Mouse (Mus musculus): ENCODE measurements at regions not wholly inside any gene's neighbourhood (a gene's known extent, or its start where the extent isn't known, plus 50 kb on each side); places are given as distances from the start of the nearest gene placed in this dataset.

DNA sequence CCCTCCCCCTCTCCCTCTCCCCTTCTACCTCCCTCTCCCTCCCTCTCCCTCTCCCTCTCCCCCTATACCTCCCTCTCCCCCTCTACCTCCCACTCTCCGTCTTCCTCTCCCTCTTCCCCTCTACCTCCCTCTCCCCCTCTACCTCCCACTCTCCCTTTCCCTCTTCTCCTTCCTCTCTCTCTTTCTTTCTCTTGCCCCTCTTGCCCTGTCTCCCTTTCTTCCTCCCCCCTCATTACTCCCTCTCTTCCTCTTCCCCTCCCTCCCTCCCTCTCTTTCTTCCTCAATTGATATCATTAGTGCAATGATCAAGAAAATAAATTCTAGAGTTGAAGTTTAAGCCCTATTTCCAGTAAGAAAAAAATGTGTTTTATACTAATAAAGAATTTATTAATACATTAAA is 105.9 kb downstream of the A730009L09Rik start:
- TF ChIP-seq CTCF (IDR thresholded peaks at IDR 0.05; ENCODE audit: low read depth), result no peak
- TF ChIP-seq EP300 (IDR thresholded peaks at IDR 0.05; ENCODE audit: low read depth), result no peak
- Histone ChIP-seq H3K4me2 (ENCODE audit: low read depth) (peak overlapping the region; percentile 33), H3K27ac (no peak overlapping the region), H3K4me3 (ENCODE audit: insufficient read depth in 1 of 2, low read depth in 2 of 2, low read length in 2 of 2) (no peak overlapping the region), H3K9ac (replicated peaks) (no peak overlapping the region), H3K4me1 (replicated peaks; ENCODE audit: control insufficient read depth in 2 of 2, insufficient read depth in 2 of 2, low read length in 1 of 2) (no peaks in the 10 kb centered on the region), H3K9me3 (ENCODE audit: control insufficient read depth, low read length) (no peaks in the 10 kb centered on the region), H3K36me3 (replicated peaks; ENCODE audit: control insufficient read depth, insufficient read depth, low read depth) (no peaks in the 10 kb centered on the region), H3K27me3 (ENCODE audit: control insufficient read depth, insufficient read depth, low read length) (no peaks in the 10 kb centered on the region)
- WGBS (ENCODE audit: insufficient replicate concordance), result 57% methylated on average over 1 of the region's 1 CpGs
- ATAC-seq (ENCODE audit: insufficient read depth) (no peak), DNase-seq (ENCODE audit: low read depth in 3 of 3, low spot score in 3 of 3) (no peak)

DNA sequence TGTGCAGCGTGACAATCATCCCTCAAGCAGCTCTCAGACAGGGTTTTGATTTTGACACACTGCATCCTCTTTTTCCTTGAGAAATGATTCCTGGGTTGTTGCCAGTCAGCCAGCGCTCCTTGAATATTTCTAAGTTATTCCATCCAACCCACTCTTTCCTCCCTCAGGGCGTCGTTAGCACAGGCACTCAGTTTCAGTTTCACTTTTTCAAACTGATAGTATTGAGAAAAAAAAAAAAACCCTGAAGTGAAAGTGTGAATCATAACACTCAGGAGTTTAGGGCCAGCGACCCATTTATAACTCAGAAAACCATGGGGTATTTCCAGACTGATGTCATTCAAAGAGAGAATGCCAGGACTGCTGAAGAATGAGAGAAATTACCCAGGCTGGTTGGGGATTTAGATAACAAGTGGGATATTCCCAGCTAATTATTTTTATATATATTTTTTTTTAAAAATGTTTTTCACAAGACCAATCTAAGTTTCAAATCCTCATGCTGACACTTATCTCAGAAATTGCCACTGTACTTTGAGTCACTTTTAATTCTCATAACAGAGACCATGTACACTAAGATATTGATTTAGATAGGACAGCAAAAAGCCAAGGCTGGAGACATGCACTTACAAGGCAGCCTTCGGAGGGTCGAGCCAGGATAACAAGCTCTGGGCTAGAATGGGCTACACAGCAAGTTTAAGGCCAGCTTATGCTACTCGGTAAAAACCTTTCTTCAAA is 106.5 kb downstream of the A730009L09Rik start:
- no peak overlapping the region for H3K9ac ChIP-seq (replicated peaks)
- DNase-seq (ENCODE audit: low read depth in 3 of 3, low spot score in 3 of 3) (no peak), ATAC-seq (ENCODE audit: insufficient read depth) (no peak)
- WGBS (ENCODE audit: insufficient replicate concordance), result 47% methylated on average over 8 of the region's 8 CpGs
- no peaks in the 10 kb centered on the region for H3K9me3 ChIP-seq (ENCODE audit: control insufficient read depth, low read length)
- no peak overlapping the region; a peak in 1 of 4 replicates for H3K4me3 ChIP-seq (ENCODE audit: insufficient read depth in 1 of 2, low read depth in 2 of 2, low read length in 2 of 2)
- no peaks in the 10 kb centered on the region for H3K4me1 ChIP-seq (replicated peaks; ENCODE audit: control insufficient read depth in 2 of 2, insufficient read depth in 2 of 2, low read length in 1 of 2)
- H3K4me2 ChIP-seq (ENCODE audit: low read depth), result peak overlapping the region; percentile 33
- no peaks in the 10 kb centered on the region for H3K36me3 ChIP-seq (replicated peaks; ENCODE audit: control insufficient read depth, insufficient read depth, low read depth)
- no peak overlapping the region for H3K27ac ChIP-seq
- H3K27me3 ChIP-seq (ENCODE audit: control insufficient read depth, insufficient read depth, low read length), result no peaks in the 10 kb centered on the region
- TF ChIP-seq CTCF (IDR thresholded peaks at IDR 0.05; ENCODE audit: low read depth), result no peak
- TF ChIP-seq EP300 (IDR thresholded peaks at IDR 0.05; ENCODE audit: low read depth), result no peak

DNA sequence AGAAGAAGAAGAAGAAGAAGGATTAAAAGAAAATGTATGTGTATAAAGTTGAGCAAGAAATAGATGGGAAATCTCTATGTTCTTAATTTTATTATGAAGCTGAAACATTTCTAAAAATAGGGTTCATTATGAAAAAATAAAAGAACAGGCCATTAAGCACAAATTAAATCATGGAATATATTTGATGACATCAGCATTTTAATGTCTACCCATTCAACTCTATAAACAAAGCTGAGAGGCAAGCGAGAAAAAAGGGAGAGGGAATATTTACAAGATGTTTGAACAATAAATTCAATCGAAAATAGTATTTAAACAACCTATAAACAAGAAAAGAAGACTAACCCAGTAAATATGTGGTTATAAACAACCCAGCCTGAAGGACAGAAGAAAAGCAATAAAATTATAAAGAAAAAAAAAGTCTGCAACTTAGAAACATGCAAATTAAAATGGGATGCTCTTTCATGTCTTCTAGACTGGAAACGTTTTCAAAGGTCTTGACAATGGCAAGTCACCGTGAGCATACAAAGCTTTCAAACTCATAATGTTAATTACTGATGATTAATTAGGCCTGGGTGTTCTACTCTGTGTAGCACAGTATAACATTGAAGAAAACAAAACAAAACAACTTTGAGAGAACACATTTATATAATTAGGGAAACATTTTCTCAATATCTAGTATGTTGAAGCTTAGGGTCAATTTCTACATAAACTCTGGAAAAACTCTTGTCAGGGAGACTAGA is 108.6 kb downstream of the A730009L09Rik start:
- Histone ChIP-seq H3K36me3 (replicated peaks; ENCODE audit: control insufficient read depth, insufficient read depth, low read depth) (no peaks in the 10 kb centered on the region), H3K4me1 (replicated peaks; ENCODE audit: control insufficient read depth in 2 of 2, insufficient read depth in 2 of 2, low read length in 1 of 2) (no peaks in the 10 kb centered on the region), H3K4me2 (ENCODE audit: low read depth) (no peak overlapping the region), H3K27me3 (ENCODE audit: control insufficient read depth, insufficient read depth, low read length) (no peaks in the 10 kb centered on the region), H3K9me3 (ENCODE audit: control insufficient read depth, low read length) (no peaks in the 10 kb centered on the region), H3K27ac (no peak overlapping the region), H3K9ac (replicated peaks) (no peak overlapping the region), H3K4me3 (ENCODE audit: insufficient read depth in 1 of 2, low read depth in 2 of 2, low read length in 2 of 2) (no peak overlapping the region)
- ATAC-seq (ENCODE audit: insufficient read depth) (no peak), DNase-seq (ENCODE audit: low read depth in 3 of 3, low spot score in 3 of 3) (no peak)
- WGBS (ENCODE audit: insufficient replicate concordance), result 56% methylated on average over 4 of the region's 4 CpGs
- TF ChIP-seq CTCF (IDR thresholded peaks at IDR 0.05; ENCODE audit: low read depth), result no peak
- TF ChIP-seq EP300 (IDR thresholded peaks at IDR 0.05; ENCODE audit: low read depth), result no peak

DNA sequence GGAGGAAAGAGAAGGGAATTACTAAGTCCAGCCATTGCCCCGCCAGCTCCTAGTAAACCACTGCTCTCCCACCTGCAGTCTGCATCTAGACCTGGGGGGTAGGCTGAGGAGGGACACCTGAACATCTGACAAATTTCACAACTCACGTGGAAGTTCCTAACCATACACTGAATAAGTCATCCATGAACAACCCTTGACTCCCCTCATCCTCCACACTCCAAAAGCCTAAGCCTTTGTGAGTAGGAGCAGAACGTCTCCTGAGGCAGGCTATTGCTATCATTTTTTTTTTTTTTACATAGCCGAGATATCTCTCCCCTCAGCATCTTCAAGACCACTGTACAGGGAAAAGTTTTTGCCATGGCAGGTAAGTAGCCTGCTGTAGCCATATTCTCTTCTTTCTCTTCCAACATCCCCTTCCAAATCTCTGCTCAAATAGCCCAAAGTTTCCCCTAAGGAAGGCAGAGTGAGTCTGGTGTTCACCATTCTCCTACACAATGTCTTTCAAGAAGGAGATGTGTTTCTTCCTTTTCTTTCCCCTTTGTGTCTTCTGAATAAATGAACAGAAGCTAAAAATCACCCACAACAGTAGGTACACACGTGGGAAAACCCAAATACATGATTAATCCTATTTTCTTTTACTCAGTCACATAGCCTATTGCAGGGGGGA is 109.7 kb downstream of the A730009L09Rik start:
- WGBS (ENCODE audit: insufficient replicate concordance), result 42% methylated on average over 5 of the region's 5 CpGs
- no peak for TF ChIP-seq CTCF (IDR thresholded peaks at IDR 0.05; ENCODE audit: low read depth)
- TF ChIP-seq EP300 (IDR thresholded peaks at IDR 0.05; ENCODE audit: low read depth), result no peak
- Histone ChIP-seq H3K9me3 (ENCODE audit: control insufficient read depth, low read length) (no peaks in the 10 kb centered on the region), H3K27me3 (ENCODE audit: control insufficient read depth, insufficient read depth, low read length) (no peaks in the 10 kb centered on the region), H3K4me3 (ENCODE audit: insufficient read depth in 1 of 2, low read depth in 2 of 2, low read length in 2 of 2) (no peak overlapping the region), H3K36me3 (replicated peaks; ENCODE audit: control insufficient read depth, insufficient read depth, low read depth) (no peaks in the 10 kb centered on the region), H3K4me1 (replicated peaks; ENCODE audit: control insufficient read depth in 2 of 2, insufficient read depth in 2 of 2, low read length in 1 of 2) (no peaks in the 10 kb centered on the region), H3K4me2 (ENCODE audit: low read depth) (no peak overlapping the region), H3K27ac (no peak overlapping the region), H3K9ac (replicated peaks) (no peak overlapping the region)
- DNase-seq (ENCODE audit: low read depth in 3 of 3, low spot score in 3 of 3) (no peak), ATAC-seq (ENCODE audit: insufficient read depth) (no peak)

Data from liver, embryonic 14.5 days (tissue).